Mouse (Mus musculus) granulocyte monocyte progenitor cell, adult 5-6 weeks (primary cell): ENCODE measurements at regions not wholly inside any gene's neighbourhood (a gene's known extent, or its start where the extent isn't known, plus 50 kb on each side); places are given as distances from the start of the nearest gene placed in this dataset.
A peak's percentile ranks its signal among the peaks of the same experiment; 100 is the strongest.

Source experiments
- ATAC-seq: replicated peaks from 2 replicates; pipeline ENCODE4 v1.8.0; 2016; ENCODE audit warnings: mild to moderate bottlenecking, moderate TSS enrichment, inconsistent platforms; ENCODE audit not compliant: poor library complexity, severe bottlenecking

GRCm38 (mm10) chr13:90394815-90395241, 305.4 kb upstream of the Xrcc4 start:
- ATAC-seq: no peak

GRCm38 (mm10) chr13:90392415-90392814, 303.0 kb upstream of the Xrcc4 start:
- no peak for ATAC-seq

- no peak for ATAC-seq
These were observed 287.2 kb upstream of the Xrcc4 start for GRCm38 (mm10) chr13:90376619-90377018.

- ATAC-seq: no peak
These were observed 286.8 kb upstream of the Xrcc4 start for GRCm38 (mm10) chr13:90376207-90376606.

GRCm38 (mm10) chr13:90371415-90372150, 282.2 kb upstream of the Xrcc4 start:
- ATAC-seq: no peak

- ATAC-seq: no peak
These were observed 281.5 kb upstream of the Xrcc4 start for GRCm38 (mm10) chr13:90370746-90371414.

- ATAC-seq: peak; percentile 60
These were observed 275.2 kb upstream of the Xrcc4 start for GRCm38 (mm10) chr13:90364518-90365027.

GRCm38 (mm10) chr13:90359861-90360601, 270.6 kb upstream of the Xrcc4 start:
- ATAC-seq: peak; percentile 80

- no peak for ATAC-seq
These were observed 268.7 kb upstream of the Xrcc4 start for GRCm38 (mm10) chr13:90358149-90358548.

- ATAC-seq: no peak
These were observed 266.2 kb upstream of the Xrcc4 start for GRCm38 (mm10) chr13:90355602-90356001.

GRCm38 (mm10) chr13:90342823-90343222, 253.4 kb upstream of the Xrcc4 start:
- ATAC-seq: peak; percentile 33; the same call in 1 of the 2 replicates

GRCm38 (mm10) chr13:90341597-90342212, 252.3 kb upstream of the Xrcc4 start:
- ATAC-seq: no peak

- ATAC-seq: no peak
These were observed 251.3 kb upstream of the Xrcc4 start for GRCm38 (mm10) chr13:90340647-90341160.

GRCm38 (mm10) chr13:90337591-90337990, 248.2 kb upstream of the Xrcc4 start:
- no peak for ATAC-seq

- no peak for ATAC-seq
These were observed 246.3 kb upstream of the Xrcc4 start for GRCm38 (mm10) chr13:90335741-90336037.

GRCm38 (mm10) chr13:90334934-90335740, 245.7 kb upstream of the Xrcc4 start:
- ATAC-seq: no peak

GRCm38 (mm10) chr13:90334286-90334685, 244.9 kb upstream of the Xrcc4 start:
- no peak for ATAC-seq

GRCm38 (mm10) chr13:90325226-90325625, 235.8 kb upstream of the Xrcc4 start:
- ATAC-seq: no peak

GRCm38 (mm10) chr13:90313209-90313978, 224.0 kb upstream of the Xrcc4 start:
- no peak for ATAC-seq
